Mouse (Mus musculus) spleen, adult 2 months (tissue): Measurements from ENCODE around the gene Zfp84. TPM values are rescaled to one million over a fixed set of nuclear protein-coding genes. Genes with fewer than 3 reads are reported as not detected.
"Not testable (repeated sequence)": the region's sequence is repeated elsewhere in the genome, so short reads cannot be mapped to it uniquely, and the experiment has no call there.

Experiments used
- DNase-seq, 2 experiments: peaks; one replicate each; pipeline versions ENCODE4 v3.0.0 to v3.0.0-alpha.2; 2012 to 2021; ENCODE audit warnings: low spot score in 2 of 2, low read depth in 1 of 2
- H3K27ac ChIP-seq: fragments of 200-500 bp; 2 replicates; pipeline ENCODE4 v1.5.1; 2012; ENCODE audit warnings: low read length, inconsistent platforms; ENCODE audit not compliant: insufficient read depth
- H3K27me3 ChIP-seq: fragments of 200-500 bp; 2 replicates; pipeline ENCODE4 v1.6.1; 2012; ENCODE audit warnings: mild to moderate bottlenecking, moderate library complexity, low read length, inconsistent platforms; ENCODE audit not compliant: control insufficient read depth, insufficient read depth
- H3K36me3 ChIP-seq: fragments of 200-500 bp; 2 replicates; pipeline ENCODE4 v1.6.1; 2012; ENCODE audit warnings: mild to moderate bottlenecking, low read length, inconsistent platforms; ENCODE audit not compliant: control insufficient read depth, insufficient read depth
- H3K4me1 ChIP-seq: fragments of 200-500 bp; 2 replicates; pipeline ENCODE4 v1.6.1; 2011; ENCODE audit warnings: inconsistent platforms; ENCODE audit not compliant: control insufficient read depth, insufficient read depth, insufficient read length
- H3K4me3 ChIP-seq: fragments of 200-500 bp; 2 replicates; pipeline ENCODE4 v1.5.1; 2011; ENCODE audit warnings: mild to moderate bottlenecking, inconsistent platforms; ENCODE audit not compliant: insufficient read depth, insufficient read length; ENCODE audit errors: extremely low read depth
- CTCF ChIP-seq: fragments of 200-500 bp; IDR thresholded peaks from 2 replicates; pipeline ENCODE4 v1.5.1; 2011; ENCODE audit warnings: mild to moderate bottlenecking, inconsistent platforms; ENCODE audit not compliant: insufficient read depth, insufficient read length, insufficient replicate concordance; ENCODE audit errors: extremely low read depth
- POLR2A ChIP-seq: fragments of 200-500 bp; IDR thresholded peaks from 2 replicates; pipeline ENCODE4 v1.6.1; 2011; ENCODE audit warnings: low read depth, low read length, inconsistent platforms
- WGBS: fragments of 180-500 bp; shearing (Covaris S2); methylation state at CpG from one replicate; pipeline ENCODE4 v1.1.7; 2018; 5-methylcytosine and 5-hydroxymethylcytosine counted together
- polyA plus RNA-seq: library from polyadenylated mRNA; depleted of rRNA; stranded (reverse); fragments of >200 nt; gene quantifications from 2 replicates; pipeline ENCODE4 v1.2.3, GENCODE M21; 2012; rRNA removed

The Zfp84 gene
- polyA plus RNA-seq = 3.2 and 3.4 TPM in 2 replicates

DNA sequence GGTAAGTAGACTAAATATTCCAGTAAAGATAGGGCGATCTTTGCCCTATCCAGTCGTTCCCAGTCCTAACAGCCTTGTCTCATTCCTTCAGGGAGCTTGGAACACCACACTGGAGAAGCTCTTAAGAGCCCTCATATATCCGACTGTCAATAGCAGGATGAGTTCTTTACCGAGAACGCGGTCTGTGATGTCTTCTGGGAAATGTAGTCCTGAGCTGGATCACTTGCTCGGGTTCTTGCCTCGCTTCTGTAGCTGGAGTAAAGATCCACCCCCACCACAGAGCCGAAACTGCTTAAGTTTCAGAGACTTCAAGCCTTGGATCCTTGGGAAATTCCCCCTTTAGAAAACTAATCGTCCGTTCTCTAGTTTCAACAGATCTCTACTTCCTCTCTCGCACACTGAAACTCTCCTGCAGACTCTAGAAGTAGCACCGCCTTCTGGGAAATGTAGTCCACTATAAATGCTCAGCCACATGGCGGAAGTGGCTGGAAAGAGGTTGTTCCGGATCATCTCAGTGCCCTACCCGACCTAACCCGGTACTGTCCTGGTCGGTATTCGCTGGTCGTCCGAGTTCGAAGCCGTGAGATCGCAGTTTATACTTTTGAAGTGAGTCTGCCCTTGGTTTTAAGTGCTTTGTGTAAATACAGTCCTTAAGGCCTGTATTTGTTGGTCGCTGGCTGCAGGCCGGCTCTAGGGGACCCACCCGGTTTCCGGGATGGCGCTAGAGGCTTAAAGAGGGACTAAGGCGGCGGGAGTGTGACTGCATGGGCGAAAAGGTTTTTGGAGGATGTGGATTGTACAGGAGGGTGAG is at the start of gene Zfp84:
TSS of gene Zfp84 (plus strand) at position 463 of the 811 bp plus-strand sequence.
- Histone ChIP-seq H3K36me3 (peaks cover 8% of the 10 kb centered on the region), H3K4me1 (peaks cover 6% of the 10 kb centered on the region; the same call in 1 of the 2 replicates), H3K4me3 (peak within 1 kb of the TSS; percentile 64), H3K27ac (peak within 1 kb of the TSS; percentile 87), H3K27me3 (no peaks in the 10 kb centered on the region)
- peak; percentile 84 to 87 for DNase-seq
- TF ChIP-seq CTCF (no peak), POLR2A (peak; percentile 80; the same call in 1 of the 2 replicates)
- 1% methylated on average over 32 of the region's 32 CpGs for WGBS

DNA sequence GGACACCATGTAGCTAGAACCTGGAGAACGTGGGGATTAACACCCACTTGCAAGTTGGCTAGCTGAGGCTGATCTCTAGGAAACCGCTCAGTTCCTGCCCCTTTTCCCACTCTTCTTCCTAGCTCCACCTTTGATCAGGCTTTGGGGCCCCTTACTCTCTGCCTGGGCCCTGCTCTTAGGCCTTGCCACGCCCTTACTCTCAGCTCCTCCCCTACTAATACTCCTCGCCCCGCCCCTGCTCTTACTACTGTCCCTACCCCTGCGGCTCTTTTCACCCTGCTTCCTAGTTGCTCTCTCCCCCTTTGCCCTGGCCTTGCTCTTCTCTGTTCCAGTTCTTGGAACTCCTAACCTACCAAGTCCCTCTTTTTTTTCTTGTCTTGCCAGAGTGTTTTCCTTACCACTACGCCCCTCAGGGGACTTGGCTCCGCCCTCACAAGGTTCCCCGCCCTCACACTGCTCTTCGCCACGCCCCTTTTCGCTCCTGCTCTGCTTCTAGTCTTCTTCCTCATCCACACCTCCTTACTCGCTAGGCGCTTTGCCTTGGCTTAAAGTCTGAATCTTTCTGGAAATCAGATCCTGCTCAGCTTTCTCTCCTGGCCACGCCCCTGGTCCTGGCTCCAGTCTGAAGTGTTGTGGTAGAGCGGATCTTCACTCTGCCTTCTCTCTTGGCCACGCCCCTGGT is 42.8 kb upstream of the Zfp84 start:
- H3K27ac ChIP-seq, H3K36me3 ChIP-seq, H3K4me3 ChIP-seq, DNase-seq, H3K27me3 ChIP-seq, H3K4me1 ChIP-seq: not testable (repeated sequence)
- WGBS = 39% methylated on average over 17 of the region's 17 CpGs

DNA sequence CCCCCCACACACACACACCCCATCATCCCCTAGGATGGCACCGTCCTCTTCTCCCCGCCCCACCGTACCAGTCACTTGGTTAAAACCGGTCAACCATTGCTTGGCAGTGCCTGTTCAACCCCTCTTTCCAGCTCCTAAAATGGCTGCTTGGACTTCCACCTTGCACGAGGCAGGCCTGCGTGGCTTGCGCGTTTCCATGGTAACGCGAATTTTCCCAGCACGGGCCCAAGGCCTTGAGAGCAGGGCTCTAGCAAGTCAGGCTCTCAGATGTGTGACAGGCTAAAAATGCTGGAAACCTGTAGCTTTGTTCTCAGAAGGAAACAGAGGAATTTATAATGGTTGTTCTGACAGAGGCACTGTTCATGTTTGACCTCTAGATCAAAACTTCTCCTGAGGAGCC is 41.5 kb upstream of the Zfp84 start, which contains the start of gene Catsperg2:
TSS of gene Catsperg2 (minus strand) at position 173 of the 400 bp plus-strand sequence.
- not testable (repeated sequence) for H3K27ac ChIP-seq, H3K27me3 ChIP-seq, H3K36me3 ChIP-seq, H3K4me3 ChIP-seq, DNase-seq, H3K4me1 ChIP-seq
- WGBS = 75% methylated on average over 11 of the region's 11 CpGs

DNA sequence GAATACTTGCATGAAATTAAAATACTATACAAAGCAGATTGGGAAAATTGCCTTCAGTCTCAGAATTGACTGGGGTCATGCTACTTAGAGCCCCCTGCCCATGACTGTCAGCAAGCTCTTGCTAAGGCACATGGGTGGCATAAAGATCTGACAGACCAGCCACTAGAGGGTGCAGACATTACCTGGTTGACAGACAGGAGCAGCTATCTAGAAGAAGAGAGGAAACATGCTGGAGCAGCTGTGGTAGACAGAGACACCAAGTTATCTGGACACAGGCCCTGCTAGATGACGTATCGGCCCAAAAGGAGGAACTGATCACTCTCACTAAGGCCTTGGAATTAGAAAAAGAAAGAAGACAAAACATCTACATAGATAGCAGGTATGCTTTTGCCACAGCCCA is 40.3 kb upstream of the Zfp84 start:
- TF ChIP-seq CTCF = no peak
- no peak for TF ChIP-seq POLR2A
- Histone ChIP-seq H3K36me3 (no peaks in the 10 kb centered on the region), H3K4me1 (no peaks in the 10 kb centered on the region), H3K4me3 (no peak overlapping the region), H3K27ac (no peak overlapping the region), H3K27me3 (no peaks in the 10 kb centered on the region)
- no peak for DNase-seq
- 61% methylated on average over 2 of the region's 2 CpGs for WGBS

DNA sequence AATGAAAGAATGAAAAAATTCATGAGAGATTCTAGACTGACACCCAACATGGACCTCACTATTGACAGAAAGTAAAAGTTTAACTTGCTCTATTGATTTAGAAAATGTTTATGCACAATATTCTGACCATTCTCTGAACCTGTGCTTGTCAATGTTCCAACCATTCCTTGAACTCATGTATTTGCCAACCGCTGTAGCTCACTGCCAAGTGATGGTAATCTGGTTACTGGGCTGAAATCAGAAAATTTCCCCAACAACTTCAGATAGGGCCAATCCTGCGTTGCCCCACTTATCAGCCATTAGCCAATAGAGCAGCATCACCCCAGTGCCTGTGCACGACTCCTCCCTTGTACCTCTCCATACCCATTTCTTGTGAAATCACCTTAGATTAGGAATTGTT is 26.1 kb upstream of the Zfp84 start:
- Histone ChIP-seq H3K4me1 (no peaks in the 10 kb centered on the region), H3K4me3 (no peak overlapping the region), H3K27ac (no peak overlapping the region), H3K36me3 (no peaks in the 10 kb centered on the region), H3K27me3 (no peaks in the 10 kb centered on the region)
- TF ChIP-seq POLR2A (no peak), CTCF (no peak)
- 80% methylated on average over 3 of the region's 3 CpGs for WGBS
- DNase-seq = no peak

DNA sequence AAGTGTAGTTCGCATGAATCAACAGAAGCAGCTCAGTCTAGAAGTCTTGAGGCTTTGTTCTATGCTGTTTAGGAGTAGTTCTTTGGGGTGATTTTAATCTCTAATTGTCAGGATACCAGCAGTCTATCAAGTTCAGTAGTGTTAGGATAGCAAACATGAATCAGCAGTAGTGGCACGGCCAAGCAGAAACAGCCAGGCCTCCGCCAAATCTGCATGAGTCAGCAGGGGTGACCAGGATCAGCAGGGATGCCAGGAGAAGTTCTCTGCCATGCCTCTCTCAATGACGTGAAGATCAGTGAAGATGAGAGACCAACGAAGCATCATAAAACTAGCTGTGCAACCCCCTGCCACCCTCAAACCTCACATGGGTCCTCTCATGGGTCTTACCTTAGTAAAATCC is 7.9 kb upstream of the Zfp84 start:
- no peak for DNase-seq
- WGBS = 87% methylated on average over 5 of the region's 5 CpGs
- Histone ChIP-seq H3K4me3 (no peak overlapping the region), H3K36me3 (no peaks in the 10 kb centered on the region), H3K27me3 (no peaks in the 10 kb centered on the region), H3K4me1 (no peaks in the 10 kb centered on the region), H3K27ac (no peak overlapping the region)
- TF ChIP-seq POLR2A = no peak
- no peak for TF ChIP-seq CTCF

DNA sequence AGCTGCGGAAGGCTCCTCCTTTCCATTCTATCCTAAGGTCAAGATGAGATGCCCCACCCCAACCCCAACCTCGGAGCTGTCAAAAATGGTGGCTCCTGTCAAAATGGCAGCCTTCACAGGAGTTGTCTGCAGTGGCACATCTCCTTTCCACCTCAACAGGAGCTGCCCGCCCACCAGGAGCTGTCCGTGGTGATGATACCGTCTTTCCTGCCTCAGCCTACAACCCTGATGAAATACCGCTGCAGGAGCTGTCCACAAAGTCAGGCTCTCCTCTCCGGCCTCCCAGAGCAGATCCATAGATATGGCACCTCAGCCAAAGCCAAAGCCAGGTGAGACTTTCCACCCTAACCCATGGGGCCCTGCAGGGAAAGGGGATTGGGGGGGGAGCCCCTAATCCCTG is 3.6 kb upstream of the Zfp84 start:
- Histone ChIP-seq H3K36me3 (no peaks in the 10 kb centered on the region), H3K27ac (no peak overlapping the region), H3K4me1 (peaks cover 6% of the 10 kb centered on the region; the same call in 1 of the 2 replicates), H3K27me3 (no peaks in the 10 kb centered on the region), H3K4me3 (no peak overlapping the region)
- TF ChIP-seq POLR2A (no peak), CTCF (no peak)
- WGBS = 91% methylated on average over 7 of the region's 7 CpGs
- DNase-seq = no peak
